Mouse (Mus musculus) urinary bladder, postnatal 0 days (tissue): Measurements from ENCODE around the gene Acer1. TPM values are rescaled to one million over a fixed set of nuclear protein-coding genes. Genes with fewer than 3 reads are reported as not detected.

Experiments
- polyA plus RNA-seq: library from polyadenylated mRNA; unstranded; fragments of >200 nt; fragmentation: Nextera tagmentation; extraction: Ambion mirVana; gene quantifications from 2 replicates; pipeline ENCODE4 v1.2.1, GENCODE M21; 2015

Acer1 gene
- polyA plus RNA-seq = not detected in 2 replicates

DNA sequence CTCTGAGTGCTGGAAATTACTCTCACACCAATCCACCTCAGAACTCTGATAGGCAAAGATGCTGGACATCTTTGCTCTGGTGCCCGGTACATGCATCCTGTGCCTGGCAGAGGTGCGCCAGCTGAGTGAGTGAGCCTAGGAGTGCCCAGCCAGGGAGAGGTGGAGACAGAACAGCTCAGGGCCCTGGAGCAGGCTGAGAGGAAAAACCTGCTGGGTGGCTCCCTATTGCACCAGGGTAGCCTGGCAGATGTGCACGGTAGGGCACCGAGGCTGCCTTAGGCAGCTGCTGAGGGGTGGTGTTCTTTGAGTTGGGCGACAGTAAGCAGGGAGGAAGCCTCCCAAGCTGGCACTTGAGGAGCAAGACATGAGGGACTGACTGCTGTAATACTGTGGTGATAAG lies at the start of gene Acer1:
Gene Acer1, minus strand, starts transcription at position 114 of the 400 bp plus-strand sequence.

DNA sequence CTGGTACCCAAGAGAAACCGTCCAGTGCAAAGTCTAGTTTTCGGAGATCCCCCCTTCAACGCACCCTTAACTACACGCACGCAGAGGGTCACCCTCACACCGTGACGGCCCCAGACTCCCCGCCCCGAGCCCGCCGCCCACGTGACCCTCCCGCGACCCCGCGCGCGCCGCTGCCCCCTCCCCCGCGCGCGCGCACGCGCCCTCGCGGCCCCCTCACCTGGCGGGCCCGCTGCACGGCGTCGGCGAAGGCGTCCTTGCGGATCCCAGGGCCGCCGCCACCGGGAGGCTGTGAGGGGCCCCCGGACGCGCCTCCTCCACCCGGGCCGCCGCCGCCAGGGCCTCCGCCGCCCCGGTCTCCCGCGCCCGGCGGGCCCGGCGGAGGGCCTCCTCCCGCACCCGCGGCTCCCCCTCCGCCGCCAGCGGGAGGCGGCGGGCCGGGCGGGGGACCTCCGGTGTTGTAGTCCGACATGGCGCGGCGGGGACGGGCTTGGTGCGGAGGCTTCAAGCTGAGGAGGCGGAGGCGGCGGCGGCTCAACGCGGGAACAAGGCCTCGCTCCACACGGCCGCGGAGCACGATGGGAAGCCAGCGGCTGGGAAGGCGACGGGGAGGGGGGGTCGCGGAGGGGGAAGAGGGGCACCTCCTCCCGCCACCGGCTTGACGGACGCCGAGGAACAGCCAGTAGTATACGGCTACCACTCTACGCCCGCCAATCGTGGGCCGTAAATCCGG lies 49.2 kb upstream of the Acer1 start, which contains the start of gene Khsrp:
Gene Khsrp, minus strand, starts transcription at position 592 of the 730 bp plus-strand sequence.

DNA sequence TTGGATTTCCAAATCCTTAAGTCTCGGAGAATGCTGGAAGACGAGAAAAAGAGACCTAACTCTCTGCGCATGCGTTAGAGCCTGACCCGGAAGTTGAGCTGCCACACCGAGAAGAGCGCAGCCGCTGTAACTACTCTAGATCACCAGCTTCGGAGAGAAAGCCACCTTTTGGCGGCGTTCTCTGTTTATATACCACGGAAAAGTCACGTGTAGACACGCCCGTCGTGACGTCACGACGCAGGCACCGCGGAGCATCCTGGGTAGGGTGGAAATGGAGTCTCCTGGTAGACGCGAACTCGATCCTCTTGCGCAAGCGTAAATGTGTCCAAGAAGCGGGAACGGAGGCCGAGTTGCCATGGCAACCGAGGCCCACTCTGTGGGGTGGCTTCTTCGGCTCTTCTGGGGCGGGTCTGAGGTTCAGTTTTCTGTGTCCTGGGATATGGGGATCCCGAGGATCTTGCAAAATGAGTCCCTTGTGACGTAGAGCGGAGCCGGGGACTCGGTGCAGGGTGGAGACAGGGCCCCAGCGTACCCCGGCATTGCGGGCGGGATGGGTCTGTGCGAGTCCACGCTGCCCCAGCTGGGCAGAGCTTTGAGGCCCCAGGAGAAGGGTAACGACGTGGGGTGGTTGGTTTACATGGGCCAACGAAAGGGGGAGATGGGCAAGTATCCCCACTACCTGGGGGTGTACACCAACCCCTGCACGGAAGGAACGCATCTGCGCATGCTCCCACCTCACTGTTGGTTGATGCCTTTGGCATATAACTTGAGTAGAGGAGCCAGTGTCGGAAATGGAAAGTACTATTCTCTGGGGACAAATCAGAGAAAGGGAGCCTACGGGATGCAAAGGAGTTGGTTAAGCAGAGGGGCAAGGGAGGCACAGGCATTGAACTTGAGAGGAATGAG lies 29.6 kb upstream of the Acer1 start, which contains the start of the genes Gtf2f1 and Gm17949:
Gene Gtf2f1, minus strand, starts transcription at position 53 of the 906 bp plus-strand sequence.
Gene Gm17949, plus strand, starts transcription at position 234 of the 906 bp plus-strand sequence.

DNA sequence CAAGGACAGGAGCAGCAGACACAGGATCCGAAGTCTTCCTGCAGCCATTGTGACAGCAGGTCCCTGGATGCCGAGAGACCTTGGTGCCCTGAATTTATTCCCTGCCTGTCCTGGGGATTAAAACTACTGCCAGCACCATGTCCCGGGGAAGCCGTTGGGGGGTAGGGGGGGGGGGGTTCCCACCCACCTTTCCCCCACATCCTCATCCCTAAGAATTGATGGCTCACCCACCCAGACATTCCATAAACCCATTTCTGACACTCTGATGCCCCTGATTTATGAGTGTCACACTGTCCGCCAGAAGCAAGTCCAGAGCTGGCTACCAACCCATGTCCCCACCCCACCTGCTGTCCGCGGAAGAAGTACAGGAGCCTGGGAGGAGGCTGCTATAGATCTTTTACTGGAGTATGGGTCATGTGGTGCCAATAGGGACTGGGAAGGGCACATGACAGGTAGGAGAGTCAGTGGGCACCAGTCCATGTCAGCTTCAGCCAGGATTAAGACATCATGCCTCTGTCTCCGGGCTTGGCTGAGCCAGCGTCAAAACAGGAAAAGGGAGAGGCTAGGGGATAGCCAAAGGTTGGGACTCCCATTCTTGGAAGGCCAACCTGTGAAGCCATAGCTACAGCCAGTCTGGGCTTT lies 18.2 kb upstream of the Acer1 start, which contains the start of gene Pspn:
Gene Pspn, minus strand, starts transcription at position 51 of the 642 bp plus-strand sequence.

DNA sequence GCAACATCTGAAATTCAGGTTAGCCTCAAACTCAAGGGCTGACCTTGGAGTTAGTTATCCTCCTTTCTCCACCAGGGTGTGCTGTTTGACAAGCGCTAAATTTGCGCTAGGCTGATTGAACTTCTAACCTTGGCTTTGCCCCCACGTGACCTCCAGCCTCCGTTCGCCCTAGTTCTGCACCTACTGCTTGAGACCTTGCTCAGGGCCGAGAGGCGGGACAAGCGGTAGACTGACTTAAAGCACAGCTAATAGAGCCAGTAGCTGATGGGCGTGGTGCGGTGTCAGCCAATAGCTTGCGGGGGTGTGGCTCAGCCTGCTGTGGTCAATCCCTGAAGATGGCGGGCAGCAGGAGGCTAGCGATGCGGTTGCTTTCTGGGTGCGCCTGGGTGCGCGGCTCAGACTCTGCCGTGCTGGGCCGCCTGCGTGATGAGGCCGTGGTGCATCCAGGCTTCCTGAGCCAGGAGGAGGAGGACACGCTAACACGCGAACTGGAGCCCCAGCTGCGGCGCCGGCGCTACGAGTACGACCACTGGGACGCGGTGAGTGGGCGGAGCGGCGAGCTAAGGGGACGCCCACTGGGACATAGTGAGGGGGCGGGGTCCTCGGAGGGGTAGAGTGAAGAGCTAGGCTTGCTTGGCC lies 15.2 kb upstream of the Acer1 start, which contains the start of gene Alkbh7:
Gene Alkbh7, plus strand, starts transcription at position 311 of the 639 bp plus-strand sequence.

DNA sequence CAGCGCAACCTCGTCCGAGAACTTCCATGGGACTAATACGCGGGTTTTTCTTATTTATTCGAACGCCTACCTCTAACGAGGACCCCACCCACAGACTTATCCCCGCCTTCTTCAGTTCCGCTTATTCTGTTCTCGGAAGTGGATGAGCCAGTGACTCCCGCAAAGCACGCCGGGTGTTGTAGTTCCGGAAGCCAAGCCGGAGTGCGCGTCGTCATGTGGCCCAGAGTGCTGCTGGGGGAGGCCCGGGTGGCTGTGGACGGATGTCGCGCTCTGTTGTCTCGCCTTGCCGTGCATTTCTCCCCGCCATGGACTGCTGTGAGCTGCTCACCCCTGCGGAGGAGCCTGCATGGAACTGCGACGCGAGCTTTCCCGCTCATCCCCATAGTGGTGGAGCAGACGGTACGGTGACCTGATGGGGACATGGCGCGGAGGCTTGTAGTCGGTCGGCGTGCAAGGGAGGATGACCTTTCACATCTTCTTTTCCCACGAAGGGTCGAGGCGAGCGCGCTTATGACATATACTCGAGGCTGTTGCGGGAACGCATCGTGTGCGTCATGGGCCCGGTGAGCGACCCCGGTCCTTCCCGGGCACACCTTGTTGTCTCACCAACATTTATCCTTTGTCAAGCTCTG lies 8.3 kb upstream of the Acer1 start, which contains the start of gene Clpp:
Gene Clpp, plus strand, starts transcription at position 191 of the 632 bp plus-strand sequence.

DNA sequence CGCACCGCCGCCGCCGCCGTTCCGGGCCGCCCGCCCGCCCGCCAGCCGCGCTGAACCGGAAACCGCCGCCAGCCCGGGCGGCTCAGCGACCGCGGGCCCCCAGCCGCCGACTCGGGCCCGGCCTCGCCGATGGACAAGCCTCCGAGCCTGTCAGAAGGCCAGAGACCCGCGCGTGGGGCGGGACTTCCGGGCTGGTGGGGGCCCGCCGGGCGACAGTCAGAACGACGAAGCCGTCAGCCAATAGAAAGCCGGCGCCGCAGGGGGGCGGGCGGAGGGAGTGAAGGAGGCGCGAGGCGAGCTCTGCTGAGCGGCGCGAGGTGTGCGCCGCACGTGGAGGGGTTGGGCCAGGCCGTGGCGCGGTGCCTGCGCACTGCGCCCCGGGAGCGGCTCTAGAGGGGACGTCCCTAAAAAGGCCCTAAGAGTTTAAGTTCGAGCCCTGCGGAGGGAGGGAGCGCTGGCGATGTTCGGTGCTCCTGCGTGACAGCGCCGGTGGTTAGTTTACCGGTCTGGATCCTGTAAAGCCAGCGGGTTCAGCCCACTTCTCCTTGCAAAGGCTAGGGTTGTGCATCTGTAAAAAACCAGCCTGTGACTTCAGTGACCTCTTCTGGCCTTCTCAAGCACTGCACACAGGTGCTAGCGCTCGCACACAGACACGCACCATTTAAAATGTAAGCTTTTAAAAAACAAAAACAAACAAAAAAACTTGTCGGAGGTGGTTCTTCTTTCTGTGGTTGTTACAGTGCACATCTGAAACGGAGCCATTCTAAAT lies 46.4 kb downstream of the Acer1 start, which contains the start of gene Mllt1:
Gene Mllt1, minus strand, starts transcription at position 53 of the 769 bp plus-strand sequence.

Other genes with a start within 250 kb of the Acer1 start
- gene Nrtn, start 224.6 kb downstream of the Acer1 start, polyA plus RNA-seq = 13.4 and 14.0 TPM in 2 replicates
- 19.8 and 24.6 TPM in 2 replicates for gene Dus3l, start 217.4 kb downstream of the Acer1 start, polyA plus RNA-seq
- gene Prr22, start 211.9 kb downstream of the Acer1 start, polyA plus RNA-seq = 0.19 and 0.31 TPM in 2 replicates
- 3.7 and 4.2 TPM in 2 replicates for gene Rfx2, start 151.1 kb downstream of the Acer1 start, polyA plus RNA-seq
- gene Acsbg2, start 107.7 kb downstream of the Acer1 start, polyA plus RNA-seq = not detected in 2 replicates
- gene 1700061G19Rik, start 106.6 kb downstream of the Acer1 start, polyA plus RNA-seq = 10.6 and 11.7 TPM in 2 replicates
- gene Mllt1, start 46.7 kb downstream of the Acer1 start, polyA plus RNA-seq = 15.8 and 18.0 TPM in 2 replicates
- 84.4 and 98.9 TPM in 2 replicates for gene Clpp, start 8.2 kb upstream of the Acer1 start, polyA plus RNA-seq
- gene Alkbh7, start 15.2 kb upstream of the Acer1 start, polyA plus RNA-seq = 25.4 and 30.7 TPM in 2 replicates
- gene Pspn, start 17.9 kb upstream of the Acer1 start, polyA plus RNA-seq = 0.30 and 1.0 TPM in 2 replicates
- 37.8 and 42.8 TPM in 2 replicates for gene Gtf2f1, start 29.2 kb upstream of the Acer1 start, polyA plus RNA-seq
- gene Gm17949, start 29.3 kb upstream of the Acer1 start, polyA plus RNA-seq = 0.22 and 0.35 TPM in 2 replicates
- gene Khsrp, start 49.4 kb upstream of the Acer1 start, polyA plus RNA-seq = 19.1 and 23.0 TPM in 2 replicates
- gene Slc25a41, start 59.5 kb upstream of the Acer1 start, polyA plus RNA-seq = not detected in 2 replicates
- 15.0 and 16.8 TPM in 2 replicates for gene Crb3, start 77.0 kb upstream of the Acer1 start, polyA plus RNA-seq
- gene Slc25a23, start 77.7 kb upstream of the Acer1 start, polyA plus RNA-seq = 8.5 and 9.0 TPM in 2 replicates
- gene Dennd1c, start 96.4 kb upstream of the Acer1 start, polyA plus RNA-seq = 1.1 and 3.1 TPM in 2 replicates
- 6.7 and 8.1 TPM in 2 replicates for gene Tubb4a, start 105.7 kb upstream of the Acer1 start, polyA plus RNA-seq
- gene Tnfsf9, start 123.2 kb upstream of the Acer1 start, polyA plus RNA-seq = 5.6 and 6.2 TPM in 2 replicates
- 0.20 TPM in 1 of 2 replicates, not detected in the other for gene Cd70, start 167.7 kb upstream of the Acer1 start, polyA plus RNA-seq
- gene Tnfsf14, start 212.1 kb upstream of the Acer1 start, polyA plus RNA-seq = 0.08 and 0.65 TPM in 2 replicates
- 24.9 and 30.2 TPM in 2 replicates for gene C3, start 246.0 kb upstream of the Acer1 start, polyA plus RNA-seq